Mouse (Mus musculus) cortical plate, adult 2 months (tissue): ENCODE results near the gene Otud5.

Experiments used
- CTCF ChIP-seq: fragments of 200-500 bp; IDR thresholded peaks from 2 replicates; pipeline ENCODE4 v1.5.1; 2011; ENCODE audit warnings: mild to moderate bottlenecking, control low read depth, low read length; ENCODE audit not compliant: insufficient read depth; ENCODE audit errors: extremely low read depth
- POLR2A ChIP-seq: fragments of 200-500 bp; IDR thresholded peaks from 2 replicates; pipeline ENCODE4 v1.6.1; 2011; ENCODE audit warnings: mild to moderate bottlenecking, low read length, control low read depth; ENCODE audit not compliant: insufficient read depth; ENCODE audit errors: extremely low read depth

GRCm38 (mm10) chrX:7919601-7920383, 78.6 kb downstream of the Otud5 start, which contains the start of gene Pcsk1n:
- TF ChIP-seq CTCF (no peak), POLR2A (peak; percentile 53; the same call in 1 of the 2 replicates)
